Mouse (Mus musculus): ENCODE results near the gene Lhx1.

GRCm38 (mm10) chr11:84562758-84563347 is 37.5 kb upstream of the Lhx1 start:
- TF ChIP-seq POLR2A (IDR thresholded peaks at IDR 0.05; ENCODE audit: low read depth, low read length) (no peak), CTCF (conservative IDR thresholded peaks at IDR 0.05; ENCODE audit: insufficient read depth, insufficient read length, low read depth, low read length) (no peak)
